Mouse (Mus musculus): Measurements from ENCODE around the gene Gse1.
A peak's percentile ranks its signal among the peaks of the same experiment; 100 is the strongest.

Gene Gse1

DNA sequence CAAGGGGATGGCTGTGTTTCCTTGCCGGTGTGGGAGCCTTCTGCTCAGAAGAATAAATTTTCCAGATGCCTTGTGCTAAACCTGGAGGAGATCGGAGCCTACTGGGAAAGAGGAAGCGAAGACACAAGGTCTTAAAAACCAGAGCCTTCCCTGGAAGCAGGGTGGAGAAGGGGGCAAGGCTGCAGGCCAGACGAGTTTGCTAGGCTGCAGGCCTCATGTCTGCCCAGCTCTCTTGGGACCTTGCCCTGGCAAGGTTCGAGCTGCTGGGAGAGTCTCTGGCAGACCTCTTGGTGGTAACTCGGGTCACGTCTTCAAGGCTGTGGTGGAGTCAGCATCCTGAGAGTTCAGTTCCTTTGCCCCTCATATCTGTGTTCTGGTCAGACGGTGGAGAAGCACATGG, 6.6 kb downstream of the Gse1 start:
- no peak for DNase-seq (ENCODE audit: extremely low spot score, low spot score)

- DNase-seq (ENCODE audit: extremely low spot score, low spot score) = no peak
Observed at GRCm38 (mm10) chr8:120243222-120243621, 15.0 kb downstream of the Gse1 start.

GRCm38 (mm10) chr8:120243916-120244451, 15.7 kb downstream of the Gse1 start:
- DNase-seq (ENCODE audit: extremely low spot score, low spot score) = no peak

- DNase-seq (ENCODE audit: extremely low spot score, low spot score) = no peak
Observed at GRCm38 (mm10) chr8:120244553-120244952, 16.3 kb downstream of the Gse1 start.

- DNase-seq (ENCODE audit: extremely low spot score, low spot score) = no peak
Observed at GRCm38 (mm10) chr8:120247618-120248017, 19.4 kb downstream of the Gse1 start.

- DNase-seq (ENCODE audit: extremely low spot score, low spot score) = no peak
Observed at GRCm38 (mm10) chr8:120248031-120248430, 19.8 kb downstream of the Gse1 start.

DNA sequence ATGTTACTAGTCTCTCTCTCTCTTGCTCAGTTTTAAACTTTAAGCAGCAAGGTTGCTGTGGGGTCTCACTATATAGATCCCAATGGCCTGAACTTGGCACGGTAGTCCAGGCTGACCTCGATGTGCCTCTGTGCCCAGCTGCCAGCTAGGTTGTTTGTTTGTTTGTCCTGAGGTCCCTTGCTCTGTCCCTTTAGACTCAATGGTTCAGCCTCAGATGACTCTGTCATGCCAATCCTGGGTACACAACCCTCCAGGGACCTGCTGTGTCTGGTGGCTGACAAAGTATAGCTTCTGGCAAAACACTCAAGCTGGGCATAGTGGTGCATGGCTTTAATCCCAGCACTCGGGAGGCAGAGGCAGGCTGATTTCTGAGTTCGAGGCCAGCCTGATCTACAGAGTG, 20.2 kb downstream of the Gse1 start:
- no peak for DNase-seq (ENCODE audit: extremely low spot score, low spot score)

- no peak for DNase-seq (ENCODE audit: extremely low spot score, low spot score)
Observed at GRCm38 (mm10) chr8:120249800-120250336, 21.6 kb downstream of the Gse1 start.

DNA sequence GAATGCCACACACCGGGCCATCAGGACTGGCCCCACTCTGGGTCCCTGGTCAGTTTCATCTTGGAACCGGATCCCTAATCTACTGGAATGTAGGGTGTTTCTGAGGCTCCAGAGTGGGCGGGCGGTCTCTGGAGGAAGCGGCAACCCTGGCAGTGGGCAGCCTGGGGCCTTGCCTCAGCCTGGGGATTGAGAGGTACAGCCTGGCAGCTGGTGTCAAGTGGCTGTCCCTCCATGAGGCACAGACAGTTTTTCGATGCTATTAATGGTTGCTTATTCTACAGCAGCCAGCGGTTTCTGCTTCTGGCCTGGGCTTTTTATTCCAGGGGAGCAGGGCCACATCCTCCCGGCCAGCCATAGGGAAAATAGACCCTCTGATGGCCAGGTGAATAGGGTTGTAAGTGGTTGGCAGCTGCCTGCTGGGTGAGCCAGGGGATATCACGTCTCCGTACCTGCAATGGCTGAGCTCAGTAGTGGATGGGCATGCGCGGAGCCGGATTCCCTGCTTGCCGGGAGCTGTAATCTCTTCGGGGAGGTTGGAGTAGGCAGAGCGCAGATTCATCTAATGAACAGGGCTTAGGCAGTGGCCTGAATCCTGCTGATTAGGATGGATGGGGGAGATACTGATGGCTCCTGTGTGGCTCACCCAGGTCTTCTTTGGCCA, 22.6 kb downstream of the Gse1 start:
- no peak for DNase-seq (ENCODE audit: extremely low spot score, low spot score)

GRCm38 (mm10) chr8:120251411-120252035, 23.3 kb downstream of the Gse1 start:
- DNase-seq (ENCODE audit: extremely low spot score, low spot score) = no peak

DNA sequence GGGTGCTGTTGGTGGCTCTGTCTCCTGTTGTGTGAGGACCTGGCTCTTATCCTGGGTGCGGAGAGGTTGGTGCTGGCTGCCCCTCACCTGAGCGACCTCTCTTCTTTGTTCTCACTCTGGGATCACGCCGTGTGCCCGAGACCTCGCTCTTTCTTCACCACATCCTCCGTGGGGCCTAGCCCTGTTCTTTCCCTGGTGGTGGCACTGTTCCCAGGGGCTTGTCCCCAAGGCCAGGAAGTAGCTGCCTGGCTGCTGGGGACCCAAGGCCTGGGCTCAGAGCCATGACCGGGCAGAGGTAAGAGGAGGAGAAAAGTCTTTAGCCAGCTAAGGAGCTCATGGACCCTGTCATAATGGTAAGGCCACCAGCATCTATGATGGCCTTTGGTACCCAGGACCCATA, 25.4 kb downstream of the Gse1 start:
- DNase-seq (ENCODE audit: extremely low spot score, low spot score) = no peak

- no peak for DNase-seq (ENCODE audit: extremely low spot score, low spot score)
Observed at GRCm38 (mm10) chr8:120255406-120255987, 27.2 kb downstream of the Gse1 start.

DNA sequence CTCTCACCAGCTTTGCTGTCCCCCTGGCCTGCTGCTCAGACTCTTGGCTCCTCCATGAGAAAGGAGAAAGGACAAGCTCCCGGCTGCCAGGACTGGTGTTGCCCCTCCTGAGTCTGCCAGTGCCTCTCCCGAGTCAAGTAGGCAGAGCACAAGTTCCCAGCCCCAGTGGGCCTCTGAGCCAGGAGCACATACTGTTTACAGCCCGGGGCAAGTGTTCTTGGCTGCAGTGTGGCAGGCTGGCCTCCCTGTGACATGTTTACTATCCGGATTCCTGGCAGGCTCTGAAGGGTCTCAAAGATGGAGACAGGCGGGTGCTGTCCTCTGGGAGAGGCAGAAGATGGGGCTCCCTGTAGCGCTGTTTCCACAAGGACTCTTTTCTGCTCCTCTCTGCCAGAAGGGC, 28.7 kb downstream of the Gse1 start:
- DNase-seq (ENCODE audit: extremely low spot score, low spot score) = no peak

- DNase-seq (ENCODE audit: extremely low spot score, low spot score) = no peak
Observed at GRCm38 (mm10) chr8:120259206-120259605, 30.9 kb downstream of the Gse1 start.

DNA sequence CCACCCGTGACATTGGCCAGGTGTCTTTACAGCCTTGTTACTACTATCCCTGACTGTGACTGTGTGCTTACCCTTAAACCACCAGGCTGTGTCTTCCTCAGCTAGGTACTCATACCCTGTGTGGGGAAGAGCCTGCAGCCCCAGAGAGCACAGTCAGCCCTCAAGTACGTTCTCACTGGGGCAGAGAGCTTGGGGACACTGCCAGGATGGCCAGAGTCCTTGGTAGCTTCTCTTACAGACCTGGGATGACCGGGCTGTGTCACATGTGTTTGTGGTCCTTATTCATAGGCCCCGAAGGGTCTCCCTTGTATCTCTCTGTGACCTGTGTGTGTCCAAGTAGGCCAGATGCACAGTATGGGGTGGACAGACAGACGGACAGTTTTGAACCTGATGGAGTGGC, 32.4 kb downstream of the Gse1 start:
- no peak for DNase-seq (ENCODE audit: extremely low spot score, low spot score)

DNA sequence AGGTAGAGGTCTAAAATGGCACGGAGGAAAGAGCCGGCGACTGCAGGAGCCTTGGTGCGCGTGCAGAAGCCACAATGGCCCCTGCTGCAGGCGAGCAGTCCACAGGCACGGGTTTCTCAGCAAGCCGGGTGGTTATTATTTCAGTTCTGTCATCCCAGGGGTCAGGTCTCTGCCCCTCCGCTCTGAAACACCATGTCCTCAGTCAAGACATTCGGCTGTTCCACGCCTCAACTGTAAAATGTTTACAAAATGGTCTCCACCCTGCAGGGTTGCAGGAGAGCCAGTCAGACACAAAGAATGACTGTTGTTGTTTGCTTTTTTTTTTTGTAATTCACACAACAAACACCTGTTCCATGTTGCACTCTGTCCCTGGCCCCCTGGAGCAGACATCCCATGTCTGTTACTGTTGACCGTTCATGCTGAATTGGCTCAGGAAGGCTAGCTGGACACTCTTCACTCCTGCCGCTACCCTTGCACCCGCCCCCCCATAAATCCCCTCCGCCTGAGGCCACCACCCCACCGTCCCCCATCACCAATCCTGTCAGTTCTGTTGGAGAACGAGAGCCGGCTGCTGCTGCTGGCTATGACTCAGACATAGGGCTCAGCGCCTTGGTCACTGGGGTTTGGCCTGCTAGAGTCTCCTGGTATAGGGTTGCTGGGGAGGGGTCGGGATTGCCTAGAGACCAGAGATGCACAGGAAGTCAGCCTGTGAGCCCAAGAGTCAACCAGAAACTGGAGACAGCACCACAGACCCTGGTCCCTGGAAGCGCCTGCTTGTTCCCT, 33.3 kb downstream of the Gse1 start:
- no peak for DNase-seq (ENCODE audit: extremely low spot score, low spot score)

DNA sequence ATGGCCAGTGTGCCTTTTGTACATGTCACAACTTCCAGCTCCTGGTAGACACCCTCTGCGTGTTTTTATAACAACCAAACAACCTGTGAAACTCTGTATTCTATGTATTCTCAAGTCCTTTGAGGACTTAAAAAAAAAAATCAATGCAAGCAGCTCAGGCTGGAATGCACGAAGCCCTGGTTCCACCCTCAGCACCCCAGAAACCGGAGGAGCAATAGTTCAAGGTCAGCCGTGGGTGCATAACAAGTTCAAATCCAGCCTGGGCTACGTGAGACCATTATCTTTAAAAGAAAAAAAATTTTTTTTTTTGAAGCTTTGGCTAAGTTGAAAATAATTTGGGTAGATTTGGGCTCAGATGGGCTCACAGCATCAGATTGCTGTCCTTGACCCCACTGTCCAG, 35.6 kb downstream of the Gse1 start:
- DNase-seq (ENCODE audit: extremely low spot score, low spot score) = no peak

DNA sequence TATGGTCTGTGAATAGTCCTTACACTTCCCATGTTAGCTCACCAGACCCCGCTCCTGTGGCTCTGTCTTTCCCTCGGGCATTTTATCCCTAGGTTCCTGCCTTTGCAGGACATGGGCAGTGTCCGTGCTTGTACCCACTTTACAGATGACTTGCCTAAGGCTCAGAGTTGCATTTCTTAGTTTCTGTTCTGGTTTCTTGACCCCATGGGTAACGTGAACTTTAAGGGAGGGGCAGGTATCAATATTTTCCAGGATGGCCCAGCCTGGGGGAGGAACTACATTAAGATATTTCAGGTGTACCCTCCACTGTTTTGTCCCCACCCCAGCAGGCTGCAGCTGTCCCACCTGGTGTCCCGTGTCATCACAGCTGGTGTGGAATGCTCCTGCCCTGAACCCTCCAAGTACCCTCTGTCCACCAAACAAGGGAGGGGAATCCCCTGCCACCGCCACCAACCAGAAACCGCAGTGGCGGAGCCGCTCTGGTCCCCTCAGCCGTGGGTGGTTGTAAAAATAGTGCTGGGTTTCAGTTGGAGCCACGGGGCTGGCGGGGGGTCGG, 36.2 kb downstream of the Gse1 start:
- no peak for DNase-seq (ENCODE audit: extremely low spot score, low spot score)

DNA sequence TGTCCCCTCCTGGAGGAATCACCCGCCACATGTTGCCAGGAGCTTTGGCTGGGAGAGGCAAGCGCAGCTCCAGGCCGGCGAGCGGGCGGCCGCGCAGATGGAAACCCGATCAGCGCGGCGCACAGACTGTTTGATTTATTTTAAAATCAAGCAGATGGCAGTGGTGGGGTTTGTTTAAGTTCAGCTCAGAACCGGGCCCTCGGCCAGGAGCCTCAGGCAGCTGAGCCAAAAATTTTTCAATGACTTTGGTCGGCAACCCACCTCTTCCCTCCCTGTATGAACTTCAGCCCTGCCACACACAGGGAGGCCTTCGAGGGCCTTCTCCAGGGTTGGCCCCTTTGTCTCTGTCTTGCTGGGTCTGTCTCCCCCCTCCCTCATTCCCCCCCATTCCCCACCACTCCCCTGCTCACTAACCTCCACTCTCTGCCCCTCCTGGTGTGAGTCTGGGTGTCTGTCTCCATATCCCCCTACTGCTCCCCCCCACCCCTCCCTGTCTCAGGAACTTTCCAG, 36.7 kb downstream of the Gse1 start:
- peak; percentile 83 for DNase-seq (ENCODE audit: extremely low spot score, low spot score)

DNA sequence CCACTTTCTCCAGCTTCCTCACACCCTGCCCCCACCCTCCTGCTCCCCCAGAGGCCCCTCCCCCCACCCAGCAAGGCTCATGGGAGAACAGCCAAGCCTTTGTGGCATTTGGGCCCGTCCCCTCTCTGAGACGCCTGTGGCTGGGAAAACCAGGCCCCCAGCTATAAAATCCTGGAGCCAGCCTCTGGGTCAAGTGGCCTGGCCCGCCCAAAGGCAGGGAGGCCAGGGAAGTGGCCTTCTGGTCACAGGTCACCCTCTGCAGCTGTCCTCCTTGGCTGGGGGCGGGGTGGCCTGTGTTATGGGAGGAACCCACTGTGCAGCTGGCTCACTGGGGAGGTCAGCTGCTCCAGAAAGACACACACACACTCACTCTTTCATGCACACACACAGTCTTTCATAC, 37.2 kb downstream of the Gse1 start:
- DNase-seq (ENCODE audit: extremely low spot score, low spot score) = peak; percentile 83

GRCm38 (mm10) chr8:120268541-120268980, 40.3 kb downstream of the Gse1 start:
- no peak for DNase-seq (ENCODE audit: extremely low spot score, low spot score)

All from neural tube, embryonic 10.5 days (tissue).